Mouse (Mus musculus) heart, adult 2 months (tissue): ENCODE measurements at regions not wholly inside any gene's neighbourhood (a gene's known extent, or its start where the extent isn't known, plus 50 kb on each side); places are given as distances from the start of the nearest gene placed in this dataset.

ENCODE experiments used
- DNase-seq, 2 experiments: peaks; one replicate each; pipeline ENCODE4 v3.0.0; 2021
- H3K27ac ChIP-seq: fragments of 200-600 bp; 2 replicates; pipeline ENCODE4 v1.8.1; 2022
- H3K27me3 ChIP-seq: fragments of 200-500 bp; 2 replicates; pipeline ENCODE4 v1.6.1; 2012; ENCODE audit warnings: mild to moderate bottlenecking, low read length, inconsistent platforms, mixed read lengths; ENCODE audit not compliant: control insufficient read depth, insufficient read depth
- H3K36me3 ChIP-seq: fragments of 200-500 bp; 2 replicates; pipeline ENCODE4 v1.6.1; 2012; ENCODE audit warnings: low read length, inconsistent platforms; ENCODE audit not compliant: control insufficient read depth, insufficient read depth
- H3K4me1 ChIP-seq: fragments of 200-500 bp; 2 replicates; pipeline ENCODE4 v1.6.1; 2011; ENCODE audit warnings: low read length; ENCODE audit not compliant: control insufficient read depth, insufficient read depth
- H3K4me3 ChIP-seq: fragments of 200-600 bp; 2 replicates; pipeline ENCODE4 v1.8.1; 2022
- H3K79me2 ChIP-seq: fragments of 200-500 bp; replicated peaks from 2 replicates; pipeline ENCODE4 v1.6.1; 2012; ENCODE audit warnings: mild to moderate bottlenecking, inconsistent platforms, low read length, moderate library complexity, mixed read lengths; ENCODE audit not compliant: control insufficient read depth, insufficient read depth
- H3K9ac ChIP-seq: fragments of 200-500 bp; 2 replicates; pipeline ENCODE4 v1.6.1; 2012; ENCODE audit warnings: low read depth, mild to moderate bottlenecking, control low read depth, inconsistent platforms, low read length, mixed read lengths
- CTCF ChIP-seq: fragments of 200-600 bp; IDR thresholded peaks from 2 replicates; pipeline ENCODE4 v1.8.1; 2022; ENCODE audit warnings: antibody characterized with exemption, mild to moderate bottlenecking, moderate library complexity
- EP300 ChIP-seq: fragments of 200-500 bp; IDR thresholded peaks from 2 replicates; pipeline ENCODE4 v1.6.1; 2011; ENCODE audit warnings: low read depth, low read length, control low read depth; ENCODE audit not compliant: insufficient read depth
- POLR2A ChIP-seq: fragments of 200-500 bp; IDR thresholded peaks from 2 replicates; pipeline ENCODE4 v1.6.1; 2011; ENCODE audit warnings: mild to moderate bottlenecking, low read depth, low read length, control low read depth; ENCODE audit not compliant: insufficient read depth
- WGBS: fragments of 180-500 bp; shearing (Covaris S2); methylation state at CpG from one replicate; pipeline ENCODE4 v1.1.7; 2018; 5-methylcytosine and 5-hydroxymethylcytosine counted together
- intact Hi-C: fragments of 180-260 bp; cut with DNase I; formaldehyde crosslinking; loops from one replicate; pipeline ENCODE4 v1.15.1; 2025

GRCm38 (mm10) chr10:67339371-67339929 lies 54.3 kb upstream of the Nrbf2 start:
- Histone ChIP-seq H3K79me2 (no peaks in the 10 kb centered on the region), H3K27ac (no peak overlapping the region), H3K4me3 (no peak overlapping the region), H3K4me1 (no peaks in the 10 kb centered on the region), H3K36me3 (no peaks in the 10 kb centered on the region), H3K27me3 (no peaks in the 10 kb centered on the region), H3K9ac (no peak overlapping the region)
- WGBS = 51% methylated on average over 10 of the region's 10 CpGs
- intact Hi-C loops = no loop called here
- DNase-seq = no peak
- TF ChIP-seq POLR2A (no peak), CTCF (no peak)

GRCm38 (mm10) chr10:67344722-67345121 lies 59.6 kb upstream of the Nrbf2 start:
- Histone ChIP-seq H3K27ac (no peak overlapping the region), H3K4me3 (no peak overlapping the region), H3K27me3 (no peaks in the 10 kb centered on the region), H3K36me3 (no peaks in the 10 kb centered on the region), H3K4me1 (no peaks in the 10 kb centered on the region), H3K9ac (no peak overlapping the region), H3K79me2 (no peaks in the 10 kb centered on the region)
- intact Hi-C loops = no loop called here
- TF ChIP-seq EP300 (no peak), CTCF (no peak), POLR2A (no peak)
- WGBS = 65% methylated on average over 4 of the region's 4 CpGs
- no peak for DNase-seq

- H3K4me3 ChIP-seq = no peak overlapping the region
- no peak for DNase-seq
- H3K79me2 ChIP-seq = no peaks in the 10 kb centered on the region
- no peak overlapping the region for H3K27ac ChIP-seq
- no peak overlapping the region for H3K9ac ChIP-seq
- no peaks in the 10 kb centered on the region for H3K27me3 ChIP-seq
- intact Hi-C loops = no loop called here
- TF ChIP-seq POLR2A (no peak), EP300 (no peak), CTCF (no peak)
- no peaks in the 10 kb centered on the region for H3K36me3 ChIP-seq
- 26% methylated on average over 2 of the region's 2 CpGs for WGBS
- H3K4me1 ChIP-seq = no peaks in the 10 kb centered on the region
Measured at GRCm38 (mm10) chr10:67350956-67351355, 65.9 kb upstream of the Nrbf2 start.

- Histone ChIP-seq H3K4me1 (no peaks in the 10 kb centered on the region), H3K79me2 (no peaks in the 10 kb centered on the region), H3K27me3 (no peaks in the 10 kb centered on the region), H3K27ac (no peak overlapping the region), H3K9ac (no peak overlapping the region), H3K36me3 (no peaks in the 10 kb centered on the region), H3K4me3 (no peak overlapping the region)
- WGBS = 65% methylated on average over 8 of the region's 8 CpGs
- TF ChIP-seq POLR2A (no peak), CTCF (no peak), EP300 (no peak)
- intact Hi-C loops = no loop called here
- DNase-seq = no peak
Measured at GRCm38 (mm10) chr10:67360793-67361192, 75.7 kb upstream of the Nrbf2 start.

- Histone ChIP-seq H3K4me1 (no peaks in the 10 kb centered on the region), H3K4me3 (no peak overlapping the region), H3K36me3 (no peaks in the 10 kb centered on the region), H3K79me2 (no peaks in the 10 kb centered on the region), H3K27me3 (no peaks in the 10 kb centered on the region), H3K9ac (no peak overlapping the region), H3K27ac (no peak overlapping the region)
- no peak for TF ChIP-seq EP300
- no peak for TF ChIP-seq CTCF
- TF ChIP-seq POLR2A = no peak
- DNase-seq = no peak
- WGBS = 96% methylated on average over 4 of the region's 4 CpGs
- intact Hi-C loops = no loop called here
Measured at GRCm38 (mm10) chr10:67361281-67361680, 76.2 kb upstream of the Nrbf2 start.

GRCm38 (mm10) chr10:67364595-67364994 lies 79.5 kb upstream of the Nrbf2 start:
- Histone ChIP-seq H3K79me2 (no peaks in the 10 kb centered on the region), H3K27me3 (no peaks in the 10 kb centered on the region), H3K9ac (no peak overlapping the region), H3K27ac (no peak overlapping the region), H3K36me3 (no peaks in the 10 kb centered on the region), H3K4me3 (no peak overlapping the region), H3K4me1 (no peaks in the 10 kb centered on the region)
- DNase-seq = no peak
- intact Hi-C loops = no loop called here
- no peak for TF ChIP-seq CTCF
- TF ChIP-seq EP300 = no peak
- TF ChIP-seq POLR2A = no peak
- 82% methylated on average over 3 of the region's 3 CpGs for WGBS
